Mouse (Mus musculus) left cerebral cortex, adult 8-10 months (tissue): Measurements from ENCODE around the gene Pla2g2e. TPM values are rescaled to one million over a fixed set of nuclear protein-coding genes. Genes with fewer than 3 reads are reported as not detected.
"Not testable (repeated sequence)": the region's sequence is repeated elsewhere in the genome, so short reads cannot be mapped to it uniquely, and the experiment has no call there.

Experiments used
- DNase-seq, 2 experiments: peaks; one replicate each; pipeline ENCODE4 v3.0.0; 2022; ENCODE audit warnings: low spot score in 2 of 2
- total RNA-seq, 4 experiments: library from RNA; stranded (reverse); gene quantifications; 2 replicates each; pipeline ENCODE4 v1.2.4; 2022

Pla2g2e gene
- not detected for total RNA-seq

- DNase-seq = no peak
Measured at GRCm38 (mm10) chr4:138877731-138878130, at the start of gene Pla2g2e. Pla2g2e (plus strand) TSS chr4:138877942.

GRCm38 (mm10) chr4:138839806-138840205 is 37.9 kb upstream of the Pla2g2e start:
- no peak for DNase-seq

- no peak for DNase-seq
Measured at GRCm38 (mm10) chr4:138840726-138841125, 37.0 kb upstream of the Pla2g2e start.

- DNase-seq = peak; percentile 48 to 90
Measured at GRCm38 (mm10) chr4:138841386-138841785, 36.4 kb upstream of the Pla2g2e start.

- DNase-seq = peak in 1 of 2 experiments; percentile 82
Measured at GRCm38 (mm10) chr4:138851463-138851862, 26.3 kb upstream of the Pla2g2e start.

- no peak for DNase-seq
Measured at GRCm38 (mm10) chr4:138852961-138853360, 24.8 kb upstream of the Pla2g2e start.

GRCm38 (mm10) chr4:138855092-138855632 is 22.6 kb upstream of the Pla2g2e start:
- no peak for DNase-seq

- peak; percentile 37 to 60 for DNase-seq
Measured at GRCm38 (mm10) chr4:138856491-138856890, 21.3 kb upstream of the Pla2g2e start.

- DNase-seq = no peak
Measured at GRCm38 (mm10) chr4:138857576-138857975, 20.2 kb upstream of the Pla2g2e start.

- no peak for DNase-seq
Measured at GRCm38 (mm10) chr4:138858446-138858845, 19.3 kb upstream of the Pla2g2e start.

- no peak for DNase-seq
Measured at GRCm38 (mm10) chr4:138859245-138859644, 18.5 kb upstream of the Pla2g2e start.

GRCm38 (mm10) chr4:138859728-138860127 is 18.0 kb upstream of the Pla2g2e start:
- DNase-seq = peak in 1 of 2 experiments; percentile 55

GRCm38 (mm10) chr4:138863344-138863998 is 14.3 kb upstream of the Pla2g2e start, which contains the start of gene Pla2g5:
Pla2g5 (minus strand) TSS chr4:138863482.
- no peak for DNase-seq

GRCm38 (mm10) chr4:138865092-138865491 is 12.7 kb upstream of the Pla2g2e start:
- DNase-seq = no peak

- DNase-seq = no peak
Measured at GRCm38 (mm10) chr4:138865991-138866390, 11.8 kb upstream of the Pla2g2e start.

GRCm38 (mm10) chr4:138866413-138866812 is 11.3 kb upstream of the Pla2g2e start:
- DNase-seq = peak in 1 of 2 experiments; percentile 44

GRCm38 (mm10) chr4:138868666-138869065 is 9.1 kb upstream of the Pla2g2e start:
- no peak for DNase-seq

GRCm38 (mm10) chr4:138873864-138874263 is 3.9 kb upstream of the Pla2g2e start, which contains the start of gene Gm13030:
Gm13030 (minus strand) TSS chr4:138873964.
- DNase-seq = no peak

- not testable (repeated sequence) for DNase-seq
Measured at GRCm38 (mm10) chr4:138875275-138875674, 2.5 kb upstream of the Pla2g2e start.

GRCm38 (mm10) chr4:138875986-138876385 is 1.8 kb upstream of the Pla2g2e start:
- DNase-seq = no peak

GRCm38 (mm10) chr4:138878783-138879182 is 1.0 kb downstream of the Pla2g2e start:
- no peak for DNase-seq

- no peak for DNase-seq
Measured at GRCm38 (mm10) chr4:138879808-138880207, 2.1 kb downstream of the Pla2g2e start.
